Mouse (Mus musculus) olfactory bulb, adult 2 months (tissue): ENCODE data around the gene Brpf3.

ENCODE experiments used
- CTCF ChIP-seq: fragments of 200-500 bp; IDR thresholded peaks from 2 replicates; pipeline ENCODE4 v1.5.1; 2012; ENCODE audit warnings: low read depth, mild to moderate bottlenecking, low read length, moderate library complexity; ENCODE audit not compliant: insufficient read depth
- POLR2A ChIP-seq: fragments of 200-500 bp; IDR thresholded peaks from 2 replicates; pipeline ENCODE4 v1.6.1; 2012; ENCODE audit warnings: mild to moderate bottlenecking, low read depth, low read length, moderate library complexity; ENCODE audit not compliant: insufficient read depth

DNA sequence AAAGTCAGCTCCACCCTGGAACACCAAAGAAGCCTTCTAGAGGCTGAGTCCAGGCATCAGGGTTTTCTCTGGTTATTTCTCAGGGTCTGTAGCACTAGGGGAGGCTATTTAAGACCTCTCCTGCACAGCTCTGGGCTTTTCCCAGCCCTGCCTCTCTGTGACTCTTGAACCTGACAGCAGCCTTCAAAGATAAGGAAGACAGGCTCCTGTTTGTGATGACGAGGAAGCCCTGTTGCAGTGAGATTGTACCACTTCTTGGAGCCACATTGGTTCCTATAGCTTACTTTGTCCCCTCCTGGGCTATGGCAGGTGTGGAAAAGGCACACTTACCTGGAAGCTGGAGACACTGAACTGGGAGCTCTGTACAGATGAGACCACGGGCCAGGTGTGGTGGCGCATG, 32.0 kb downstream of the Brpf3 start:
- TF ChIP-seq CTCF (no peak), POLR2A (no peak)
